Comparison of ENCODE assay signal across 26 mouse cellular contexts in genomic region chr15:85278986-85279385, GRCm38 (mm10).
"Had no signal": no experiment of that assay in that cellular context is flagged by ENCODE, and none has a peak within 500 bp of the region (broad histone marks: within the 10 kb centered on the region; RNA-seq: fewer than 3 reads in every experiment).

No protein-coding gene starts in this region.

- H3K9ac ChIP-seq: heart, embryonic 12.5 days; hindbrain, embryonic 12.5 days; hindbrain, embryonic 14.5 days; intestine, embryonic 15.5 days; limb, embryonic 13.5 days; liver, embryonic 14.5 days had no signal

- H3K4me3 ChIP-seq: gastrocnemius, adult 2 months; heart, embryonic 10.5 days; heart, embryonic 12.5 days; hindbrain, embryonic 10.5 days; hindbrain, embryonic 12.5 days; intestine, embryonic 15.5 days; layer of hippocampus, adult 2 months; left cerebral cortex, adult 2 months; limb, embryonic 13.5 days had no signal

- H3K4me2 ChIP-seq: heart, embryonic 12.5 days; hindbrain, embryonic 12.5 days; hindbrain, embryonic 14.5 days; intestine, embryonic 15.5 days; limb, embryonic 13.5 days; liver, embryonic 11.5 days had no signal

- H3K4me1 ChIP-seq: heart, embryonic 12.5 days; limb, embryonic 13.5 days had no signal

- H3K9me3 ChIP-seq: heart, embryonic 10.5 days; heart, embryonic 12.5 days; hindbrain, embryonic 10.5 days; hindbrain, embryonic 12.5 days; intestine, embryonic 15.5 days; limb, embryonic 13.5 days had no signal

- H3K27me3 ChIP-seq: hindbrain, embryonic 12.5 days; intestine, embryonic 15.5 days; limb, embryonic 13.5 days had no signal

- H3K27ac ChIP-seq: gastrocnemius, adult 2 months; heart, embryonic 10.5 days; hindbrain, embryonic 10.5 days; hindbrain, embryonic 12.5 days; hindbrain, embryonic 14.5 days; intestine, embryonic 15.5 days; layer of hippocampus, adult 2 months; left cerebral cortex, adult 2 months; limb, embryonic 13.5 days; liver, embryonic 14.5 days had no signal

- ATAC-seq: hindbrain, embryonic 16.5 days; inflammation-experienced regulatory T-cells, adult 6 months; intestine, embryonic 15.5 days; intestine, postnatal 0 days had no signal

- H3K36me3 ChIP-seq: heart, embryonic 10.5 days; heart, embryonic 12.5 days; hindbrain, embryonic 10.5 days; hindbrain, embryonic 12.5 days; intestine, embryonic 15.5 days had no signal

- DNase-seq: gastrocnemius, adult 2 months; gastrocnemius, postnatal 10 days; gastrocnemius, postnatal 25 days; heart, adult 18-20 months; heart, postnatal 10 days; heart, postnatal 4 days; kidney, adult 18-20 months; kidney, adult 8-10 months; kidney, postnatal 10 days; kidney, postnatal 25 days; kidney, postnatal 4 days; liver had no signal
